ENCODE assay signal across 16 mouse cellular contexts in the genomic region with DNA sequence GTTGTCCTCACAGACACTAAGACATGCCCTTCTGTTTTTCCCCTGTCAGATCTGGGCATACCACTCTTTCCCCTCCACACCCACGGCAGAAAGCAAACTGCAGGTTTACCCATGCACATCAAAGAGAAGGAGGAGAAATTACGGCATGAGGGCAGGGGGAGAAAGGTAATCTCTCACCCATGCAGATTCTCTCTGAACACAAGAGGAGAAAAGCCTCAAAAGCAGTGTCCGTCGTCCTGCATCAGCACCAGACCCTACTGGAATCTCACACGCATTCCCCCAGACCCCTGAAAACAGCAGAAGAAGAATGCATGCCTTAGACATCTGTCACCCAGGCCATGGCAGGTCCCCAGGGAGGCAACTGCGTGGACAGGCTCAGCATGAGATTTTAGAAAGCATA.
DNase-seq lines count a peak whose midpoint lies in the region; ATAC-seq lines count a peak whose summit lies in the region.
"Had no signal": no experiment of that assay in that cellular context is flagged by ENCODE, and none has a peak within 500 bp of the region (broad histone marks: within the 10 kb centered on the region; RNA-seq: fewer than 3 reads in every experiment).

No protein-coding gene starts in this region.

- WGBS in intestine, embryonic 16.5 days, result 38% methylated on average over 6 of the region's 6 CpGs
- WGBS in intestine, embryonic 15.5 days, result 43% methylated on average over 6 of the region's 6 CpGs
- 18% methylated on average over 6 of the region's 6 CpGs for WGBS in neural tube, embryonic 11.5 days
- 21% methylated on average over 6 of the region's 6 CpGs for WGBS in hindbrain, embryonic 16.5 days
- WGBS in neural tube, embryonic 14.5 days, result 16% methylated on average over 6 of the region's 6 CpGs

- H3K4me2 ChIP-seq in intestine, embryonic 16.5 days (ENCODE audit: low read depth, low read length), result no peak overlapping the region
- no peak overlapping the region for H3K4me2 ChIP-seq in intestine, embryonic 15.5 days (replicated peaks)
- H3K4me2 ChIP-seq in neural tube, embryonic 11.5 days (ENCODE audit: low read depth), result 0 out of 2 replicates have a peak overlapping the region, but pooled peaks have one; percentile 15
- H3K4me2 ChIP-seq in hindbrain, embryonic 16.5 days (ENCODE audit: low read length), result no peak overlapping the region
- H3K4me2 ChIP-seq in neural tube, embryonic 14.5 days (ENCODE audit: low read depth, low read length), result peak overlapping the region; percentile 29; the same call in 1 of the 2 replicates
- H3K4me2 ChIP-seq: heart, embryonic 13.5 days had no signal

- H3K9ac ChIP-seq in intestine, embryonic 16.5 days (ENCODE audit: low read depth, low read length), result 0 out of 2 replicates have a peak overlapping the region, but pooled peaks have one; percentile 5
- H3K9ac ChIP-seq in intestine, embryonic 15.5 days, result no peak overlapping the region
- no peak overlapping the region for H3K9ac ChIP-seq in neural tube, embryonic 11.5 days (ENCODE audit: low read length)
- 0 out of 2 replicates have a peak overlapping the region, but pooled peaks have one; percentile 1 for H3K9ac ChIP-seq in hindbrain, embryonic 16.5 days (ENCODE audit: low read depth, low read length)
- H3K9ac ChIP-seq in neural tube, embryonic 14.5 days (replicated peaks; ENCODE audit: low read depth, low read length), result no peak overlapping the region
- H3K9ac ChIP-seq: liver, embryonic 14.5 days had no signal

- no peak for ATAC-seq in intestine, embryonic 16.5 days
- ATAC-seq in intestine, embryonic 15.5 days, result no peak
- no peak for ATAC-seq in neural tube, embryonic 11.5 days (ENCODE audit: insufficient read depth, low FRiP score, low TSS enrichment)
- ATAC-seq in hindbrain, embryonic 16.5 days, result no peak
- no peak for ATAC-seq in neural tube, embryonic 14.5 days (ENCODE audit: low read depth)
- ATAC-seq in CD4-positive, CD25-positive, alpha-beta regulatory T cell, adult 4 months, result no peak
- ATAC-seq: midbrain, embryonic 16.5 days had no signal

- H3K27me3 ChIP-seq in intestine, embryonic 16.5 days (replicated peaks; ENCODE audit: control insufficient read depth, insufficient read depth, low read length), result no peaks in the 10 kb centered on the region
- H3K27me3 ChIP-seq in intestine, embryonic 15.5 days (replicated peaks), result no peaks in the 10 kb centered on the region
- no peaks in the 10 kb centered on the region for H3K27me3 ChIP-seq in neural tube, embryonic 11.5 days (ENCODE audit: control insufficient read depth, insufficient read depth, low read length)
- H3K27me3 ChIP-seq in hindbrain, embryonic 16.5 days (replicated peaks; ENCODE audit: control insufficient read depth, insufficient read depth, low read length), result no peaks in the 10 kb centered on the region
- no peaks in the 10 kb centered on the region for H3K27me3 ChIP-seq in neural tube, embryonic 14.5 days (ENCODE audit: control insufficient read depth, insufficient read depth, low read length)
- H3K27me3 ChIP-seq: heart, embryonic 13.5 days had no signal

- no peak overlapping the region for H3K4me3 ChIP-seq in intestine, embryonic 16.5 days (ENCODE audit: low read length)
- H3K4me3 ChIP-seq in intestine, embryonic 15.5 days (replicated peaks), result no peak overlapping the region
- H3K4me3 ChIP-seq in neural tube, embryonic 11.5 days (ENCODE audit: low read depth, low read length), result no peak overlapping the region
- no peak overlapping the region for H3K4me3 ChIP-seq in hindbrain, embryonic 16.5 days (ENCODE audit: low read length)
- no peak overlapping the region for H3K4me3 ChIP-seq in neural tube, embryonic 14.5 days (ENCODE audit: low read depth, low read length)
- H3K4me3 ChIP-seq: heart, embryonic 13.5 days had no signal

- DNase-seq in neural tube, embryonic 11.5 days (ENCODE audit: low spot score), result no peak
- DNase-seq in neural tube, embryonic 10.5 days (ENCODE audit: extremely low spot score, low spot score), result no peak
- no peak for DNase-seq in natural killer cell, adult 2 months (ENCODE audit: low spot score in 2 of 2)
- DNase-seq: cerebellum, adult 9-11 months; gastrocnemius, postnatal 14 days; lung, postnatal 4 days; right cerebral cortex, postnatal 14 days; thymus, postnatal 25 days had no signal

- H3K36me3 ChIP-seq in intestine, embryonic 16.5 days (ENCODE audit: control insufficient read depth, insufficient read depth, low read length), result no peaks in the 10 kb centered on the region
- H3K36me3 ChIP-seq in intestine, embryonic 15.5 days, result no peaks in the 10 kb centered on the region
- no peaks in the 10 kb centered on the region for H3K36me3 ChIP-seq in neural tube, embryonic 11.5 days (ENCODE audit: control insufficient read depth, insufficient read depth, low read length)
- no peaks in the 10 kb centered on the region for H3K36me3 ChIP-seq in hindbrain, embryonic 16.5 days (ENCODE audit: control insufficient read depth, insufficient read depth, low read length)
- H3K36me3 ChIP-seq in neural tube, embryonic 14.5 days (ENCODE audit: control insufficient read depth, insufficient read depth, low read length), result no peaks in the 10 kb centered on the region
- H3K36me3 ChIP-seq: heart, embryonic 13.5 days had no signal

- no peak overlapping the region for H3K27ac ChIP-seq in intestine, embryonic 16.5 days (ENCODE audit: low read length)
- H3K27ac ChIP-seq in intestine, embryonic 15.5 days, result no peak overlapping the region
- no peak overlapping the region for H3K27ac ChIP-seq in neural tube, embryonic 11.5 days (ENCODE audit: low read depth, low read length)
- H3K27ac ChIP-seq in hindbrain, embryonic 16.5 days (ENCODE audit: low read depth, low read length), result no peak overlapping the region
- H3K27ac ChIP-seq in neural tube, embryonic 14.5 days (ENCODE audit: low read depth, low read length), result no peak overlapping the region
- H3K27ac ChIP-seq: heart, embryonic 13.5 days; liver, embryonic 14.5 days had no signal

- peaks cover 17% of the 10 kb centered on the region for H3K4me1 ChIP-seq in intestine, embryonic 16.5 days (ENCODE audit: control insufficient read depth, insufficient read depth, low read length)
- H3K4me1 ChIP-seq in intestine, embryonic 15.5 days (replicated peaks), result peaks cover 17% of the 10 kb centered on the region
- H3K4me1 ChIP-seq in neural tube, embryonic 11.5 days (ENCODE audit: control insufficient read depth, insufficient read depth, low read length), result peaks cover 16% of the 10 kb centered on the region
- H3K4me1 ChIP-seq in hindbrain, embryonic 16.5 days (ENCODE audit: control insufficient read depth, insufficient read depth, low read depth, low read length), result peaks cover 8% of the 10 kb centered on the region
- peaks cover 15% of the 10 kb centered on the region; the same call in 1 of the 2 replicates for H3K4me1 ChIP-seq in neural tube, embryonic 14.5 days (ENCODE audit: control insufficient read depth, insufficient read depth, low read length)

- no peaks in the 10 kb centered on the region for H3K9me3 ChIP-seq in intestine, embryonic 16.5 days (ENCODE audit: control insufficient read depth, low read length)
- no peaks in the 10 kb centered on the region for H3K9me3 ChIP-seq in intestine, embryonic 15.5 days
- H3K9me3 ChIP-seq in neural tube, embryonic 11.5 days (ENCODE audit: control insufficient read depth, low read length), result no peaks in the 10 kb centered on the region
- no peaks in the 10 kb centered on the region for H3K9me3 ChIP-seq in hindbrain, embryonic 16.5 days (ENCODE audit: control insufficient read depth, low read length)
- H3K9me3 ChIP-seq in neural tube, embryonic 14.5 days (ENCODE audit: control insufficient read depth, low read length), result no peaks in the 10 kb centered on the region
- H3K9me3 ChIP-seq: heart, embryonic 13.5 days had no signal

Comparison
In these comparisons a context has a peak if more than half of its experiments do, and no peak if none do; other contexts are left out.
1. H3K9ac ChIP-seq: peak in intestine, embryonic 16.5 days (single experiment) and hindbrain, embryonic 16.5 days (single experiment); none in intestine, embryonic 15.5 days (single experiment), neural tube, embryonic 11.5 days (single experiment) and neural tube, embryonic 14.5 days (single experiment).
2. H3K4me2 ChIP-seq: peak in neural tube, embryonic 11.5 days (single experiment) and neural tube, embryonic 14.5 days (single experiment); none in intestine, embryonic 16.5 days (single experiment), intestine, embryonic 15.5 days (single experiment) and hindbrain, embryonic 16.5 days (single experiment).